Mouse (Mus musculus) stomach, embryonic 16.5 days (tissue): ENCODE measurements around the gene Dda1. TPM values are rescaled to one million over a fixed set of nuclear protein-coding genes. Genes with fewer than 3 reads are reported as not detected.

Experiments used
- ATAC-seq: fragments of 200-750 bp; cut with Nextera tagmentation; 2 replicates; pipeline ENCODE4 v1.8.0; 2017; ENCODE audit warnings: moderate number of reproducible peaks, moderate TSS enrichment; ENCODE audit not compliant: insufficient read depth, low FRiP score
- H3K27ac ChIP-seq: fragments of 300-500 bp; sonication (generic); 2 replicates; pipeline ENCODE4 v1.5.1; 2014; ENCODE audit warnings: low read length
- H3K27me3 ChIP-seq: fragments of 300-500 bp; sonication (generic); 2 replicates; pipeline ENCODE4 v1.6.1; 2014; ENCODE audit warnings: low read length, control low read depth, mixed read lengths; ENCODE audit not compliant: control insufficient read depth, insufficient read depth
- H3K36me3 ChIP-seq: fragments of 300-500 bp; sonication (generic); 2 replicates; pipeline ENCODE4 v1.6.1; 2014; ENCODE audit warnings: low read length; ENCODE audit not compliant: control insufficient read depth, insufficient read depth
- H3K4me1 ChIP-seq: fragments of 300-500 bp; sonication (generic); 2 replicates; pipeline ENCODE4 v1.6.1; 2014; ENCODE audit warnings: low read length, control low read depth, mixed read lengths; ENCODE audit not compliant: control insufficient read depth, insufficient read depth
- H3K4me2 ChIP-seq: fragments of 300-500 bp; sonication (generic); 2 replicates; pipeline ENCODE4 v1.6.1; 2014; ENCODE audit warnings: low read depth, low read length, mixed read lengths
- H3K4me3 ChIP-seq: fragments of 300-500 bp; sonication (generic); replicated peaks from 2 replicates; pipeline ENCODE4 v1.5.1; 2014; ENCODE audit warnings: mild to moderate bottlenecking, low read length
- H3K9ac ChIP-seq: fragments of 300-500 bp; sonication (generic); 2 replicates; pipeline ENCODE4 v1.6.1; 2014; ENCODE audit warnings: low read length
- H3K9me3 ChIP-seq: fragments of 300-500 bp; sonication (generic); replicated peaks from 2 replicates; pipeline ENCODE4 v1.6.1; 2016; ENCODE audit warnings: low read length, control low read depth; ENCODE audit not compliant: control insufficient read depth
- WGBS: fragments of 180-500 bp; shearing (Covaris S2); extraction: QIAGEN DNeasy Blood & Tissue Kit; methylation state at CpG from one replicate; pipeline ENCODE4 v1.1.7; 2014; 5-methylcytosine and 5-hydroxymethylcytosine counted together
- polyA plus RNA-seq: library from polyadenylated mRNA; unstranded; fragments of >200 nt; fragmentation: Nextera tagmentation; extraction: Ambion mirVana; gene quantifications from 2 replicates; pipeline ENCODE4 v1.2.1, GENCODE M21; 2015

Gene Dda1
- polyA plus RNA-seq, 1 experiment from 2014 or later, result 87.1 TPM

DNA sequence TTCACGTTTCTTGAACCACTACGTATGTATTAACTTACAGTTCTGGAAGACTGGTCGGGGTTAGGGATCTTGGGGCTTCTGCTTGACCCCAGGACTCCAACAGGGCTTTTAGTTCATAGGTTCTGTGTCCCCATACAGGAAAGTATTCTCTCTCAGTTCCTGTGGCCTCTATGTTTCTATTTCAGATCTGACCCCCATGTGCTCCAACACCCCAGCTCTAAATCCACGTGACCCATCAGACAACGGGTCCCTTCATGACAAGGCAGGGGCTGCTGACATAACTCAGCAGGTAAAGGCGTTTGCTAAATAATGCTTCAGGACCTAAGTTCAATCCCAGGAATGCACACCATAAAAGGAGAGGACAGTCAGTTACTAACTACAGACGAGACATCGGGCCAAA, 3.3 kb upstream of the Dda1 start:
- no peak for ATAC-seq
- Histone ChIP-seq H3K36me3 (no peaks in the 10 kb centered on the region), H3K27ac (no peak overlapping the region), H3K4me2 (peak overlapping the region; percentile 81), H3K27me3 (no peaks in the 10 kb centered on the region), H3K9me3 (no peaks in the 10 kb centered on the region), H3K9ac (peak overlapping the region; percentile 75), H3K4me3 (peak overlapping the region; percentile 78), H3K4me1 (peaks cover 34% of the 10 kb centered on the region)
- 75% methylated on average over 8 of the region's 8 CpGs for WGBS

DNA sequence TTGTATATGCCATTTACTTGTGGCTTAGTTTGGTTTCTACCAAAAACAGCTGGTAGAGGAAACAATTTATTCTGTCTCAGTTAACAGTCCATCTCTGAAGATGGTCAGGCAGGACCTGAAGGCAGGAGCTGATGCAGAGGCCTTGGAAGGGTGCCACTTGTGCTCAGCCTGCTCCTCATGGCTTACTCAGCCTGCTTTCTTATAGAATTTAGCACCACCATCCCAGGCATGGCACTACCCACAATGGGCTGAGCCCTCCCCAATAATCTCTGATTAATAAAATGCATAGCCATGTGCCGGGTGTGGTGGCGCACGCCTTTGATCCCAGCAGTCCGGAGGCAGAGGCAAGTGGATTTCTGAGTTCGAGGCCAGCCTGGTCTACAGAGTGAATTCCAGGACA, 2.8 kb upstream of the Dda1 start:
- peaks cover 34% of the 10 kb centered on the region for H3K4me1 ChIP-seq
- no peak overlapping the region for H3K4me3 ChIP-seq
- H3K4me2 ChIP-seq, result no peak overlapping the region
- 95% methylated on average over 5 of the region's 5 CpGs for WGBS
- H3K27ac ChIP-seq, result no peak overlapping the region
- no peak overlapping the region for H3K9ac ChIP-seq
- ATAC-seq, result no peak
- no peaks in the 10 kb centered on the region for H3K27me3 ChIP-seq
- H3K9me3 ChIP-seq, result no peaks in the 10 kb centered on the region
- H3K36me3 ChIP-seq, result no peaks in the 10 kb centered on the region

DNA sequence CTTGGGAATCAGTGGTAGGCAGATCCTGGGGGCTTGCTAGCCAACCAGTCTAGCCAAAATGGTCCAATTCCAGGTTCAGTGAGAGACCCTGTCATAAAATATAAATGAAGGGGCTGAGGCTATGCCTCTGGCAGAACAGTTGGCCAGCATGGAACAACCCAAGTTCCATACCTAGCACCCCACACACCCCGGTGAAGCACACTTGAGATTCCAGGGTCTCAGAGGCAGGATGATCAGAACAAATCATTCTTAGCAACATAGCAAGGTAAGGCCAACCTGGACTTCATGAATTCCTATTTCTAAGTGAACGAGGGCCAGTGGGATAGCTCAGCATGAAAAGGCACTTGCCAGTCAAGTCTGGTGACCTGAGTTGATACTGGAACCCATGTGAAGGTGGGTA, 1.8 kb upstream of the Dda1 start:
- H3K4me1 ChIP-seq, result peaks cover 33% of the 10 kb centered on the region
- no peak overlapping the region for H3K27ac ChIP-seq
- no peak for ATAC-seq
- H3K9ac ChIP-seq, result no peak overlapping the region
- no peaks in the 10 kb centered on the region for H3K36me3 ChIP-seq
- 88% methylated on average over 2 of the region's 2 CpGs for WGBS
- H3K4me2 ChIP-seq, result no peak overlapping the region
- no peaks in the 10 kb centered on the region for H3K27me3 ChIP-seq
- no peaks in the 10 kb centered on the region for H3K9me3 ChIP-seq
- H3K4me3 ChIP-seq, result no peak overlapping the region

DNA sequence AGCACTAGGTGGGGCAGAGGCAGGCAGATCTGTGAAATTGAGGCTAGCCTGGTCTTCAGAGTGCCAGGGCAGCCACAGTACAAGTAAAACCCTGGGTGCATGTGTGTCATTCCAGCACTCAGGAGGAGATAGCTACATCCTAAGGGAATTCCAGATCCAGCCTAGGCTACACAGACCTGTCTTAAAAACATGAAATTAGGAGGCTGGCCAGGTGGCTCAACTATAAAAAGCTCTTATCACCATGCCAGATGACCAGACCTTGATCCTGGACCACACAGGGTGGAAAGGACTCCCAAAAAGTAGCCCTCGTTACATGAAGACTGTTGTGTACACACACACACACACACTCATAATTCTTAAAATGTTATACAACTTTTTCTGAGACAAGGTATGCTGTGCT, 998 bp upstream of the Dda1 start:
- H3K36me3 ChIP-seq, result no peaks in the 10 kb centered on the region
- H3K9me3 ChIP-seq, result no peaks in the 10 kb centered on the region
- 81% methylated on average over 1 of the region's 1 CpGs for WGBS
- no peaks in the 10 kb centered on the region for H3K27me3 ChIP-seq
- no peak overlapping the region for H3K4me2 ChIP-seq
- no peak overlapping the region for H3K27ac ChIP-seq
- no peak overlapping the region for H3K4me3 ChIP-seq
- no peak overlapping the region for H3K9ac ChIP-seq
- ATAC-seq, result no peak
- H3K4me1 ChIP-seq, result peaks cover 25% of the 10 kb centered on the region

DNA sequence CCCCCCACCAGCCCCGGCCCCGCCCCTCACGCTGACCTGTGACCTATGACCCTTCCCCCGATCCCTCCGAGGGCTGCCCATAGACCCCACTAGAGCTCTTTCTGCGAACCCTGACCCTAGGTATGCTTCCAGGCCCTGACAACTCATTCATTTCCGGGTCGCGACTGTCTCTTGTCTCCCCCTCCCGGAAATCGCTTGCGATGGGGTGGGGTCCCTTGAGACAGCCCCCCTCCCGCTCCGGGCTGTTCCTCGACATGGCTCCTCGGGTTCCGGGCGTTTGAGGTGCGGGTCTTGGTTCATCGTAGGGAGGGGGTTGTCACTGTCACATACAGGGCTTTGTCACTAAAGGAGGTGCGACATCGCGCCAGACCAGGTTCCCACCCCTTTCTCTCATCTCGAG, 412 bp downstream of the Dda1 start:
- no peaks in the 10 kb centered on the region for H3K9me3 ChIP-seq
- WGBS, result 0% methylated on average over 24 of the region's 24 CpGs
- H3K27me3 ChIP-seq, result no peaks in the 10 kb centered on the region
- peak overlapping the region; percentile 90 for H3K4me2 ChIP-seq
- H3K27ac ChIP-seq, result peak overlapping the region; percentile 56; the same call in 1 of the 2 replicates
- peak overlapping the region; percentile 86 for H3K9ac ChIP-seq
- H3K4me3 ChIP-seq, result peak overlapping the region; percentile 62
- no peaks in the 10 kb centered on the region for H3K36me3 ChIP-seq
- H3K4me1 ChIP-seq, result peaks cover 18% of the 10 kb centered on the region
- peak; percentile 6; the same call in 1 of the 2 replicates for ATAC-seq

DNA sequence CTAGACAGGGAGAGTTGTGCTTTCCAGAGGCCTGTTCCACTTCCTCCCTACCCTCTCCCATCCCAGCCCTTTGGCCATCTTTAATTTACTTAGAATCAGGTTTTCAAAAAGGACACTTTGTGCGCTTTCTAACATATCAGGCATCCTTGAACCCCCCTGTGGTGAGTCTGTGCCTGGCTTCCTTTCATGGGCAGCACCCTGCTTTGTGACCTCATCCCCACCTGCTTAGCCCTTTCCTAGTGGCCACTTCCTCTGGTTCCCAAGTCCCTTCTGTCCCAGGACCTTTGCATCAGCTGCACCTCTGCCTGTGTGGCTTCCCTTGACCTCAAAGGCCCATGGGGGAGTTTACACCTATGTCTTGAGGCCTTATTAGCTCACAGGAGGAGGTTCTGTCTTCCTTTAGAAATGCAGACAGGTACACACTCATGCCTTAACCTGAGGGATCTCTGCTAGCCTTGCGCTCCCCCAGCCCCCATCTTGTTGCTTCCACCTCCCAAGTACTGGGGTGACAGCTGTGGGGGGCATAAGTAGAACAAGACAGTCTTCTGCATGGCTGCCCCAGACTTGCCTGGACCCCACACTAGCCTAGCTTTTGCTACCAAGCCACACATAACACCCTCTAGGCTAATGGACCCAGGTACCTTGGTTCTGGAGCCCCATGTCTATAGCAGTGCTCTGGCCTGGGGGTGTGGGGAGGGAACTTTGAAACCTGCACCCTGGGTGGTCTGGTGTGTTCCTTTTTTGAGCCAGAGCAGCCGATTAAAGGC, 1.3 kb downstream of the Dda1 start:
- WGBS, result 82% methylated on average over 3 of the region's 3 CpGs
- H3K4me3 ChIP-seq, result peak overlapping the region; percentile 62
- no peak for ATAC-seq
- peaks cover 17% of the 10 kb centered on the region for H3K4me1 ChIP-seq
- no peaks in the 10 kb centered on the region for H3K27me3 ChIP-seq
- H3K4me2 ChIP-seq, result peak overlapping the region; percentile 90
- peak overlapping the region; percentile 86 for H3K9ac ChIP-seq
- H3K36me3 ChIP-seq, result no peaks in the 10 kb centered on the region
- H3K27ac ChIP-seq, result no peak overlapping the region
- H3K9me3 ChIP-seq, result no peaks in the 10 kb centered on the region

DNA sequence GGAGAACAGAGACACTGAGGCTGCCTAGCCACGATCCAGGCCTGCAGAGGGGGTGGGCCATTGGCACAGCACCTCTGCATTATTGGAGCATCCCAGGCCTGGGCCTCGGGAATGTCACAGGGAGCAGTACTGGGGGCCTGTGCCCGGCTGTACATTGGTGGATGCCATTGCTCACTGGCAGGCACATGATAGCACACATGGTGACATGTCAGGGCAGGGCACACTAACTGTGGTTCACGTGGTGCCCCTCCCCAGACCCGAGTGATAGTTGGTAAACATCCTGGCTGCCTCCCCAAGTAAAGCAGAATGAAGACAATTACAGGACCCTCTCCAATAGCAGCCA, 1.9 kb downstream of the Dda1 start:
- no peak for ATAC-seq
- H3K4me3 ChIP-seq, result no peak overlapping the region
- no peak overlapping the region for H3K4me2 ChIP-seq
- H3K4me1 ChIP-seq, result peaks cover 15% of the 10 kb centered on the region
- no peaks in the 10 kb centered on the region for H3K9me3 ChIP-seq
- H3K27me3 ChIP-seq, result no peaks in the 10 kb centered on the region
- H3K27ac ChIP-seq, result no peak overlapping the region
- 73% methylated on average over 5 of the region's 5 CpGs for WGBS
- H3K36me3 ChIP-seq, result no peaks in the 10 kb centered on the region
- H3K9ac ChIP-seq, result no peak overlapping the region

DNA sequence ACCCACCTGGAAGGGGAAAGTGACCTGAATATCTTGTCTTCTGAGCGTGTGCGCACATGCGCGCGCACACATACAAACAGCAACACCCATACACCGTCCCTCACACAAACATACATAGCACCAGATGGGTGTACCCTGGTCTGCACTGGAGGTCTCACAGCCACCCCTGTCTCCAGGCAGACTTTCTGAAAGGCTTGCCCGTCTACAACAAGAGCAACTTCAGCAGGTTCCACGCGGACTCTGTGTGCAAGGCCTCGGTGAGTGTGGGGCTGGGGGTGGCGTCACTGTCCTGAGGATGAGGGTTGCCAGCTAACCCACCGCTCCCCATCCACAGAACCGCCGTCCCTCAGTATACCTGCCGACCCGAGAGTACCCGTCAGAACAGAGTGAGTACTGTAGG, 2.9 kb downstream of the Dda1 start:
- Histone ChIP-seq H3K4me3 (no peak overlapping the region), H3K9me3 (no peaks in the 10 kb centered on the region), H3K4me1 (peaks cover 15% of the 10 kb centered on the region), H3K27ac (no peak overlapping the region), H3K36me3 (no peaks in the 10 kb centered on the region), H3K9ac (no peak overlapping the region), H3K27me3 (no peaks in the 10 kb centered on the region), H3K4me2 (no peak overlapping the region)
- ATAC-seq, result no peak
- 94% methylated on average over 17 of the region's 17 CpGs for WGBS

DNA sequence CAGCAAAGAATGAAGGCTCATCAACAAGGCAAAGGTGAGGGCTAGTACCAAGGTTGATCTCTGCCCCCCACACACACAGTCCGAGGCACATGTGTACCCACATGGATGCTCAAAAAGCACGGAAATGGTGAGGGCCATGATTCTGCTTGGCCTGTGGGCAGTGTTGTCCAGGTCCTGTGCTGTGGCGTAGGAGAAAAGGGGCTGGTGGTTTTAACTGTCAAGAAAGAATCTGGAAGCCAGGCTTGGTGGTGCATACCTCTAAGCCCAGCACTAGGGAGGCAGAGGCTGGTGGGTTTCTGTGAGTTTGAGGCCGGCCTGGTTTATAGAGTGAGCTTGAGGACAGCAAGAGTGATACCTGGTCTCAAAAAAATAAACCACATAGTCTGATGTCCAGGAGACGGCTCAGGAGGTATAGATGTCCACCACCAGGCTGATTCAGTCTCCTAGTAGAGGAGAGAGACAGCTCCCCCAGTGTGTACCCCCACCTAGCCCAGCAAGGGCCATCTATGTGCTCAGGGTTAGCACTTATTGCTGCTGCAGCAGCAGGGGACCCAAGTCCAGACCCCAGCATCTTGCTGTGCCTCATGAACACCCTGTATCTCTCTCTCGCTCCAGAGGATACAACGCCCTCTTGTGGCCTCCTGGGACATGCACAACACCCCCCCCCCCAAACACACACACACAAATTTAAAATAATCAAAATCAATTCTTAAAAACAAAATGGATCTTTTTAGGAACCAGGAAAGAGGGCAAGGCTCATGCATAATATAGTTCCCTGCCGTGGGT, 3.8 kb downstream of the Dda1 start:
- Histone ChIP-seq H3K4me1 (peaks cover 15% of the 10 kb centered on the region), H3K9ac (no peak overlapping the region), H3K27ac (no peak overlapping the region), H3K36me3 (no peaks in the 10 kb centered on the region), H3K4me3 (no peak overlapping the region), H3K4me2 (no peak overlapping the region), H3K9me3 (no peaks in the 10 kb centered on the region), H3K27me3 (no peaks in the 10 kb centered on the region)
- 87% methylated on average over 8 of the region's 8 CpGs for WGBS
- no peak for ATAC-seq
